Mouse (Mus musculus): ENCODE measurements around the gene Acad10.

DNA sequence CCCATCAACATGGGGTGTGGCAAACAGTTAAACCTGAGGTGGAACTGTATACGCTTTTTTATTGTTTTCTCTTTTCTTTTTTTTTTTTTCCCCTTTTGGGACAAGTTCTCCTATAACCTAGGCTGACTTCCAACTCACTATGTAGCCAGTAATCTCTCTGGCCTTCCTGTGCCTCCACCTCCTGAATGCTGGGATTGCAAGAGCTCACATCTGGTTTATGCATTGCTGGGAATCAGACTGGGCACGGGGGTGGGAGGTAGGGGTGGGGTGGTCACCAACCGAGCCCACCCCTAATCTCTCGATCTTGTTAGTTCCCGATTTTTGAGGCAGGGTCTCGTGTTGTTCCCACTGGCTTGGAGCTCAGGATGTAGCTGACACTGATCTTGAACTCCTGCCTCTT lies 70.4 kb downstream of the Acad10 start:
- TF ChIP-seq USF1 (IDR thresholded peaks at IDR 0.05; ENCODE audit: low read depth), result no peak
- no peak for TF ChIP-seq POLR2A (IDR thresholded peaks at IDR 0.05; ENCODE audit: insufficient read length, low read depth)
- TF ChIP-seq TCF12 (IDR thresholded peaks at IDR 0.05; ENCODE audit: insufficient read depth, poor library complexity, severe bottlenecking), result no peak
- TF ChIP-seq E2F4 (IDR thresholded peaks at IDR 0.05; ENCODE audit: insufficient read depth), result no peak
- TF ChIP-seq CEBPB (IDR thresholded peaks at IDR 0.05; ENCODE audit: insufficient read depth, poor library complexity, severe bottlenecking), result no peak
- no peak for TF ChIP-seq MYOD1 (IDR thresholded peaks at IDR 0.05; ENCODE audit: control insufficient read depth in 1 of 3, insufficient read length in 2 of 3, low read depth in 2 of 3)
- no peak for TF ChIP-seq REST (IDR thresholded peaks at IDR 0.05; ENCODE audit: insufficient read depth, insufficient read length)

All from myocyte (in vitro differentiated cells).